Mouse (Mus musculus) CH12.LX (cell line): Measurements from ENCODE around the gene Aurkb.

Experiments used
- CHD2 ChIP-seq: IDR thresholded peaks from 2 replicates; pipeline ENCODE4 v1.6.1; 2011; ENCODE audit warnings: low read length, improper control_type of control experiment
- CTCF ChIP-seq, 2 experiments: IDR thresholded peaks in 1 of 2; conservative IDR thresholded peaks in 1 of 2; 2 replicates each; pipeline ENCODE4 v1.5.1; 2011 to 2012; ENCODE audit warnings: low read depth in 2 of 2, low read length in 2 of 2, improper control_type of control experiment in 1 of 2, inconsistent platforms in 1 of 2, mild to moderate bottlenecking in 1 of 2, moderate library complexity in 1 of 2
- EP300 ChIP-seq: IDR thresholded peaks from 2 replicates; pipeline ENCODE4 v1.6.1; 2011; ENCODE audit warnings: low read length, improper control_type of control experiment
- ETS1 ChIP-seq: conservative IDR thresholded peaks from 2 replicates; pipeline ENCODE4 v1.6.1; 2012; ENCODE audit warnings: low read depth, mild to moderate bottlenecking, inconsistent platforms, low read length, improper control_type of control experiment, moderate library complexity
- MEF2A ChIP-seq: IDR thresholded peaks from 2 replicates; pipeline ENCODE4 v1.6.1; 2014; ENCODE audit warnings: low read depth, mild to moderate bottlenecking, inconsistent platforms, low read length, improper control_type of control experiment, borderline replicate concordance
- NRF1 ChIP-seq: IDR thresholded peaks from 2 replicates; pipeline ENCODE4 v1.6.1; 2014; ENCODE audit warnings: low read depth, mild to moderate bottlenecking, inconsistent platforms, low read length, improper control_type of control experiment, moderate library complexity
- POLR2A ChIP-seq: IDR thresholded peaks from 2 replicates; pipeline ENCODE4 v1.6.1; 2011; ENCODE audit warnings: low read depth, mild to moderate bottlenecking, improper control_type of control experiment, low read length
- SIN3A ChIP-seq: IDR thresholded peaks from 2 replicates; pipeline ENCODE4 v1.6.1; 2012; ENCODE audit warnings: low read length, improper control_type of control experiment, inconsistent platforms
- TCF12 ChIP-seq: IDR thresholded peaks from 2 replicates; pipeline ENCODE4 v1.6.1; 2014; ENCODE audit warnings: low read depth, mild to moderate bottlenecking, inconsistent platforms, low read length, improper control_type of control experiment
- USF1 ChIP-seq: IDR thresholded peaks from 2 replicates; pipeline ENCODE4 v1.6.1; 2014; ENCODE audit warnings: low read depth, mild to moderate bottlenecking, inconsistent platforms, low read length, improper control_type of control experiment
- USF2 ChIP-seq: conservative IDR thresholded peaks from 2 replicates; pipeline ENCODE4 v1.6.1; 2011; ENCODE audit warnings: low read depth, low read length, improper control_type of control experiment
- ZMIZ1 ChIP-seq: IDR thresholded peaks from 2 replicates; pipeline ENCODE4 v1.6.1; 2012; ENCODE audit warnings: low read depth, mild to moderate bottlenecking, inconsistent platforms, low read length, improper control_type of control experiment

DNA sequence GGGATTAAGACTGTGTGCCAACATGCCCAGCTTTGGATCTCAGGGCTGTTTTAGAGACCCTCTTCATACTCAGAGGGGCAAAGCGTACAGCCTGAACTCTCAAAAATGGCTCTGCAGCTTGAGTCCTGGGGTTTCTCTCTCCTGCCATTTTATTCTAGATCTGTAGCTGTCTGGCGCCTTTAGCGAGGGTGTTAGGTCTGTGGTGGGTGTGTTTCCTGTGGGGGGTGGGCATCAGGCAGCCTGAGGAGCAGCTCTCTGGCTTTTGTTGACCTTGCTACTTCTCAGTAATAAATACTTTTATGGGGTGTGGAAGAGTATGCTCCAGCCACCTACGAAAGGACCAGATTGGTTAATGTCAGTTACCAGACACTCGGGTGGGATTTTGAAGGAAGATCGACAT lies 32.6 kb downstream of the Aurkb start:
- TF ChIP-seq USF2 (no peak), CTCF (conservative IDR thresholded peaks at IDR 0.05 in 1 of 2, IDR thresholded peaks at IDR 0.05 in 1 of 2; ENCODE audit: low read depth in 2 of 2, low read length in 2 of 2) (no peak), MEF2A (no peak), NRF1 (no peak), CHD2 (no peak), EP300 (no peak), ZMIZ1 (no peak), ETS1 (no peak), POLR2A (no peak), TCF12 (no peak), SIN3A (no peak), USF1 (no peak)
